Mouse (Mus musculus) monocyte, adult 5-6 weeks (primary cell): Measurements from ENCODE around the gene Gm8369. TPM values are rescaled to one million over a fixed set of nuclear protein-coding genes. Genes with fewer than 3 reads are reported as not detected.
A peak's percentile ranks its signal among the peaks of the same experiment; 100 is the strongest.
"Not testable (repeated sequence)": the region's sequence is repeated elsewhere in the genome, so short reads cannot be mapped to it uniquely, and the experiment has no call there.

Experiments
- ATAC-seq: fragments of 153-309, 156-312 bp; replicated peaks from 2 replicates; pipeline ENCODE4 v1.8.0; 2017; ENCODE audit warnings: mild to moderate bottlenecking; ENCODE audit not compliant: low TSS enrichment, insufficient number of reproducible peaks, severe bottlenecking, poor library complexity, low FRiP score
- total RNA-seq: library from RNA; stranded (forward); fragments of 200-1000, 200-491, 200-594 nt; gene quantifications from 3 replicates; pipeline ENCODE4 v1.2.3, GENCODE M21; 2017

Gene Gm8369
- total RNA-seq, 1 experiment from 2014 or later = 131 TPM

GRCm38 (mm10) chr19:11501326-11501725, 15.6 kb downstream of the Gm8369 start:
- no peak for ATAC-seq

DNA sequence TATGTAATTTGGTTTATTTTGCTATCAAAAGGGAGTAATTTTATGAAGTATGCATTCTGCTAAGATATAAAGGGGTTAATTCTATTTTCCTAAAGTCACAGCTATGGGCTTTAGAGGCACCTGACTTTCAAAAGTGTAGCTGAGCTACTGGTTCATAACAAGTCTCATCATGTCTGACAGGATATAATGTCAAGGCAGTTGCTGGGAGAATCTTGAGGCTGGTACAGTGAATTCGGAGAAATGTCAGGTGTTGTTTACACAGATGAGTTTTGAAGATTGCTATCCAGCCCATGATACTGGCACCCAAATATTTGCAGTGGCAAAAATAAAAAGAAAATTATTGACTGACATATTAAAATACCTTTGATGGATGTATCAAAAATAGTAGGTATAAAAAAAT, 19.1 kb downstream of the Gm8369 start:
- no peak for ATAC-seq

DNA sequence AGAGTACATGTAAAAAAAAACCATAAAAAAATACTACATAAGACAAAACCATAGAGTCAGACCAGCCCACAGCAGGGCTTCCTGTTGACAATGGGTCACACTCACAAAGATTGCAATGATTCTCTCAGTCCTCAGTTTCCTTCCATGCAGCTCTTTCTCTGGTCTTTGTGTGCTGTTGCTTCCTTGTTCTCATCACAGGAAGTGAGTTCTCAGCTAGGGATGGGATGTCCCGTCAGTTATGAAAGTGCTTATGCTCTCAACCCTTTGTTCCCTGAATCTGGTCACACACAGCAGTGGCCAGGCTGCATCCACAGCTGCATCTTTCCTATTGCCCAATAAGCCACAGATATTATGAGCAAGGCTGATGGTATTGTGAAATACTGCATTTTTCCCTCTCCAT, 27.7 kb downstream of the Gm8369 start:
- peak; percentile 64 for ATAC-seq

- no peak for ATAC-seq
These were observed 30.5 kb downstream of the Gm8369 start, which contains the start of gene Ms4a6b for GRCm38 (mm10) chr19:11516246-11516645. Gene Ms4a6b, plus strand, starts transcription at chr19:11516512.

DNA sequence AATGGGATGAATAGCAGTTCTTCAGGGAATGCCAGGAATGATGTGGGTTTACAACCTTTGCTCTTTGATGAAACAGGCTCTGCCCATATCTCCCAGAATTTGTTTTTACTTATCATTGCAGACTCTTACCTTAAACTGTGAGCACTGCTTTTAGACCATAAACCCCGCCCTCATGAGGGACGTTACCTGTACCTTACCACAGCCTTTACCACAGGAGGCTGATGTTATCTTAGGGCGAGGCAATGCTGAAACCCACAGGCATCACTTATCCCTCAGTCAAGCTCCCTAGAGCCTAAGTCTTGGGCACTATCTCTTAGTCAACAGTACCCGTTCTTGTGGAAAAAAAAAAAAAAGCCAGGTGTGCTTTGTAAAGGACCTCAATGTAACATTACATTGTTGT, 31.1 kb downstream of the Gm8369 start:
- no peak for ATAC-seq

- not testable (repeated sequence) for ATAC-seq
These were observed 31.6 kb downstream of the Gm8369 start for GRCm38 (mm10) chr19:11517373-11517772.

- ATAC-seq = peak; percentile 75
These were observed 32.6 kb downstream of the Gm8369 start for GRCm38 (mm10) chr19:11518356-11518755.

GRCm38 (mm10) chr19:11520146-11520545, 34.4 kb downstream of the Gm8369 start:
- no peak for ATAC-seq

DNA sequence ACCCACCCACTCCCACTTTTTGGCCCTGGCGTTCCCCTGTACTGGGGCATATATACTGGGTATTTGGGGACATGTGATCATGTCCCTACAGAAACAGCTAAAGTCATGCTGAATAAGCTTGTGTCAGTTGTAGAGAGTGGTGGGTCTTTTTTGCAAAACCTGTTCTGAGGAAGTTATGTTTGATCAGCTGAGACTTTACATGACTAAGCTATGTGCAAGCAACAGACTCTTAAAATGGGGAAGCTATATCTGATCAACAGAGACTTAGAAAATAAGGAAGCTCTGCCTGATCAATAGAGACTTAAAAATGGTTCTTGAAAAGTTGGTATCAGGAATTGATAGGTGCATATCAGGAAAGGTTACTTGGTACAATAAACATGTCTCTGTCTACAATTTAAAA, 47.7 kb downstream of the Gm8369 start:
- ATAC-seq = 0 out of 2 replicates have a peak, but pooled peaks have one; percentile 47

DNA sequence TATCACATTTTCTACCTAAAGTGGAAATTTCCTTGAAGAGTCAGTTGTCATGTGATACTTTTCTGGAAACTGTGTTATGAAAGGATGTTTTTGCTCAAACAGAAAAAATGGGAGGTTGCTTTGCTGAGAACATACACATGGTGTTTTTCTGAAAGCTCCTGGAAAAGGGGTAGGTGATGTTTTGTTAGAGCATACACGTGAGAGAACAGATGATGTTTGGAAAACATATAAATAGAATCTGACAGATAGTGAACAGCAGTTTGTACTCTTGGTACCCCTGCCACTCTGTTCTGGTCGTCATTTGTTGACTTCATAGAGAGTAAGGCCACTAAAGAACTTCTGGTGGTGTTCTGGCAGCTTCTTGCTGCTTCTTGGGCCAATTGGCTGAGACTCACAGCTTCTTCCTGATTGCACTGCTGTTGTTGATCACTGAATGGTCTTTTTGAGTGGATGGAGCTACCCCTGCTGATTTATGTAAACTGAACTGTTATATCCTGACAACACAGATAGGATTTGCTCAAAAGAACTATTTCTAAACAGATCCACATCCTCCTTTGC, 48.2 kb downstream of the Gm8369 start:
- no peak for ATAC-seq

DNA sequence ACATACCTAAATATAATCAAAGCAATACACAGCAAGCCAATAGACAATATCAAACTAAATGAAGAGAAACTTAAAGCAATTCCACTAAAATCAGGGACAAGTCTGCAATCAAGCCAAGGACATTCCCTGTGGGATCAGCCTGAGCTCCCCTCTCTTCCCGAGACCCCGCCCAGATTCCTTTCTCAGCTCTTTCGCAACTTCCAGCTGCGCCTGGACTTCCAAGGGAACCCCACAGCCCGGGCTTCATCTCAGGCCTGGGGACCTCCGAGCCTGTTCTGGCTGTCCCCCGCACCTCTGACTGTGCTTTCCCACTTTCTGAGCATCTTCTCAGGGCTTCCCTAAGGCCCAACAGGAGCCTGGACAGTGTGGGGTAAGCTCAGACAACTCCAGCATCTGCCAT, 50.9 kb downstream of the Gm8369 start, which contains the start of gene Ms4a4d:
Gene Ms4a4d (plus strand): TSS at position 209 of the 400 bp plus-strand sequence.
- no peak for ATAC-seq

DNA sequence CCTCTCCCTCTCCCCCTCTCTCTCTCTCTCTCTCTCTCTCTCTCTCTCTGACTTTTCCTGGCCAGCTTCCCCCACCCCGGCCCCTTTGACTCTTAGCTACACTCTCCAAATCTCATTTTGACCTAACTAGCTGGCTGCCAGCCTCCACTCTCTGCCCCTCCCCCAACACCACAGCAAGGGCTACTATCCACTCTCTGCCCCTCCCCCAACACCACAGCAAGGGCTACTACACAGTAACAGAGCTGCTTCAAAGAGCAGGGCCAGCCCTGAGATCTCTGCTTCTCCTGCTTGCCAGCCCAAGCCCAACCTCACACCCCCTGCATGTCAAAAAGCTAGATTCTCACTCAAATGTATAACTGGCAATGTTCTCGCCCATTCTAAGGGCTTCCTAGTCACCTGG, 51.6 kb downstream of the Gm8369 start:
- ATAC-seq = no peak

DNA sequence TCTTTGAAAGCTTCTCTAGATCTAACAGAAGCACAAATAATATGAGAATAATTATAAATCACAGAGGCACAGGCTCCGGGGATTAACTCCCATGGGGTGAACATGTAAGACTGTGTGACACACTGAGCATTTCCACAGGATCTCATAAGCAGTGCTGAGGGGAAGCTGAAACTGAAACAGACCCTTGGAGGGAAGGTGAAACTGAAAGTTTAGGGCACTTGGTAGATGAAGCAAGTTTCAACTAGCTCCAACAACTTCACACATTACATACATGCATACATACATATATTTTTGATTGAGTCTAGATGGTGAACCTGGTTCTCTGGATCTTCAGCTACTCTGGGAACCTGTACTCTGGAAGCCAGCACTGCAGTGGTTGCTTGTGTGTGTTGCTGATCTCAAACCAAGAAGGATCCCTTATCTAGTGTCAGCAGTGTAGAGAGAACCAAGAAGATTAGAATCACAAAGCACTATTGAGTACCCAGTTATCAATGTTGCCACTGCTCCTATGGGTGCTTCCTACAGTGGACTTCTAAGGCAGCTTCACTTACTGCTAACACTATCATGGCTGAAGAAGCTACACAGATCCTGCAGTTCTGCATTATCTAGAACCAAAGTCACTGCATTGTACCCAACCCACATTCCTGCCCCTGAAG, 54.6 kb downstream of the Gm8369 start:
- peak; percentile 98 for ATAC-seq

DNA sequence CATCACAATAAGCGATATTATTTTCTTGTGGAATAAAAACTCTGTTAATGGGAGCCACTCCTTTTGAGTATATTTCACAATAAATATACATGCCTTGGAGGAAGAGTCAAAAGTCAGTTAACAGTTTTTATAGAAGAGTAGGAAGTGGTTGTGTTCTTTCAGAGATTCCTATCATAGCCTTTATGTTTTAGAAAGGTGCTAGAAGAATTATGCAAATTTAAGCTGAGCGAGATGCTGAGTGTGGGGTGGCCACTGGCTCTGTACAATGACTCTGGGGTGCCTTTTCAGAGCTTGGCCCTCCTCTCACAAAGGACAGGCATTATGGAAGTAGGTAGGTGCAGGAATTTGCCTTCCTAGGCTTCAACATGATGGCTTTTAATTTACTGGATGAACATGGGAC, 58.6 kb downstream of the Gm8369 start:
- not testable (repeated sequence) for ATAC-seq

DNA sequence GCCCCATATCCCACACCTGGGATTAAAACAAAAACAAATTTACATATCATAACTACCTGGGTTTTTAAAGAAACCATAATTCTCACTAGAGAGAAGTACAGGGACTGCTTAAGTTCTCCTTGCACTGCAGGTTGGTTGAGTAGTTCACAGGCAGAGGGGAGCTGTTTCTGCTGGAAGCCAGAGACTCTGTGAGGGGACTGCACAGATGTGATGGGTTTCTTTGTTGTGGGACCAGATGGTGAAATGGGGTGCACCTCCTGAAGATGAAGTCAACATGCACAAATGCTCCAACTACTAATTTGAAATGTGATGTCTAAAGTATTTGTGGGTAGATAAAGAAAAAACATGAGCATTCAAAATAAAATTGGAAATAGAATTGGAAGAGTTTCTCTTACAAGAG, 62.2 kb downstream of the Gm8369 start:
- no peak for ATAC-seq

DNA sequence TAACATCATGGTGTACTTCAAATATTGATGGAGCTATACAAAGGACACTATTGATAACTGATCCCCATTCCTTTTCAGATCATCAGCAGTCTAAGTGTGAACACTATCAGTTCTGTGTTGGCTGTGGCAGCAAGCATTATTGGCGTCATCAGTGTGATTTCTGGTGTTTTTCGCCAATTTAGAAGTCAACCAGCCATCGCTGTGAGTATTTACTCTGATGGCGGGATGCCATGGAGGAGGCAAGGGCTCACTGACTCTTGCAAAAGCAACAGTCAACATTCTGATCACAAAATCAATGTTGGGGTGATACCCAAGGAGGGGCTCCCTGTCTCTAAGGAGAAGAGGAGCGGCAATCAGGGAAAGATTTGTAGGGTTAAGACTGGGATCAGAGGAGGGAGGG, 69.0 kb downstream of the Gm8369 start:
- no peak for ATAC-seq

GRCm38 (mm10) chr19:11559560-11559959, 73.8 kb downstream of the Gm8369 start:
- peak; percentile 100 for ATAC-seq
